Mouse (Mus musculus): ENCODE data around the gene Atxn3.
"Not testable (repeated sequence)": the region's sequence is repeated elsewhere in the genome, so short reads cannot be mapped to it uniquely, and the experiment has no call there.

The Atxn3 gene

GRCm38 (mm10) chr12:101957942-101958544, at the start of gene Atxn3:
Atxn3 (minus strand) TSS chr12:101958246.
- peak; percentile 98 for DNase-seq (ENCODE audit: low spot score)

GRCm38 (mm10) chr12:102000785-102001184, 42.7 kb upstream of the Atxn3 start:
- no peak for DNase-seq (ENCODE audit: low spot score)

- no peak for DNase-seq (ENCODE audit: low spot score)
These were observed 40.9 kb upstream of the Atxn3 start for GRCm38 (mm10) chr12:101998929-101999328.

GRCm38 (mm10) chr12:101994576-101995467, 36.8 kb upstream of the Atxn3 start:
- DNase-seq (ENCODE audit: low spot score), result no peak

- no peak for DNase-seq (ENCODE audit: low spot score)
These were observed 29.6 kb upstream of the Atxn3 start for GRCm38 (mm10) chr12:101987659-101988058.

- DNase-seq (ENCODE audit: low spot score), result no peak
These were observed 27.1 kb upstream of the Atxn3 start for GRCm38 (mm10) chr12:101985110-101985509.

- no peak for DNase-seq (ENCODE audit: low spot score)
These were observed 24.9 kb upstream of the Atxn3 start for GRCm38 (mm10) chr12:101982977-101983376.

GRCm38 (mm10) chr12:101981559-101981958, 23.5 kb upstream of the Atxn3 start:
- no peak for DNase-seq (ENCODE audit: low spot score)

GRCm38 (mm10) chr12:101980266-101980665, 22.2 kb upstream of the Atxn3 start:
- DNase-seq (ENCODE audit: low spot score), result no peak

GRCm38 (mm10) chr12:101979213-101979750, 21.2 kb upstream of the Atxn3 start:
- DNase-seq (ENCODE audit: low spot score), result no peak

- no peak for DNase-seq (ENCODE audit: low spot score)
These were observed 20.5 kb upstream of the Atxn3 start for GRCm38 (mm10) chr12:101978588-101978987.

GRCm38 (mm10) chr12:101978162-101978561, 20.1 kb upstream of the Atxn3 start:
- DNase-seq (ENCODE audit: low spot score), result no peak

GRCm38 (mm10) chr12:101977404-101977915, 19.4 kb upstream of the Atxn3 start:
- no peak for DNase-seq (ENCODE audit: low spot score)

GRCm38 (mm10) chr12:101976651-101977403, 18.8 kb upstream of the Atxn3 start:
- DNase-seq (ENCODE audit: low spot score), result no peak

- DNase-seq (ENCODE audit: low spot score), result peak; percentile 80
These were observed 17.8 kb upstream of the Atxn3 start, which contains the start of gene Cpsf2 for GRCm38 (mm10) chr12:101975601-101976571. Cpsf2 (plus strand) TSS chr12:101975988.

- no peak for DNase-seq (ENCODE audit: low spot score)
These were observed 17.1 kb upstream of the Atxn3 start for GRCm38 (mm10) chr12:101975167-101975600.

- DNase-seq (ENCODE audit: low spot score), result no peak
These were observed 16.5 kb upstream of the Atxn3 start for GRCm38 (mm10) chr12:101974571-101974970.

- DNase-seq (ENCODE audit: low spot score), result no peak
These were observed 14.2 kb upstream of the Atxn3 start for GRCm38 (mm10) chr12:101972230-101972629.

- no peak for DNase-seq (ENCODE audit: low spot score)
These were observed 13.3 kb upstream of the Atxn3 start for GRCm38 (mm10) chr12:101971311-101971710.

- DNase-seq (ENCODE audit: low spot score), result not testable (repeated sequence)
These were observed 1.1 kb upstream of the Atxn3 start for GRCm38 (mm10) chr12:101958960-101959780.
